Mouse (Mus musculus): ENCODE results near the gene Zfp26. TPM values are rescaled to one million over a fixed set of nuclear protein-coding genes. Genes with fewer than 3 reads are reported as not detected.

The Zfp26 gene
- 12.1 and 13.6 TPM in 2 replicates for polyA plus RNA-seq (2015; fragmentation: Nextera tagmentation; extraction: Ambion mirVana)

DNA sequence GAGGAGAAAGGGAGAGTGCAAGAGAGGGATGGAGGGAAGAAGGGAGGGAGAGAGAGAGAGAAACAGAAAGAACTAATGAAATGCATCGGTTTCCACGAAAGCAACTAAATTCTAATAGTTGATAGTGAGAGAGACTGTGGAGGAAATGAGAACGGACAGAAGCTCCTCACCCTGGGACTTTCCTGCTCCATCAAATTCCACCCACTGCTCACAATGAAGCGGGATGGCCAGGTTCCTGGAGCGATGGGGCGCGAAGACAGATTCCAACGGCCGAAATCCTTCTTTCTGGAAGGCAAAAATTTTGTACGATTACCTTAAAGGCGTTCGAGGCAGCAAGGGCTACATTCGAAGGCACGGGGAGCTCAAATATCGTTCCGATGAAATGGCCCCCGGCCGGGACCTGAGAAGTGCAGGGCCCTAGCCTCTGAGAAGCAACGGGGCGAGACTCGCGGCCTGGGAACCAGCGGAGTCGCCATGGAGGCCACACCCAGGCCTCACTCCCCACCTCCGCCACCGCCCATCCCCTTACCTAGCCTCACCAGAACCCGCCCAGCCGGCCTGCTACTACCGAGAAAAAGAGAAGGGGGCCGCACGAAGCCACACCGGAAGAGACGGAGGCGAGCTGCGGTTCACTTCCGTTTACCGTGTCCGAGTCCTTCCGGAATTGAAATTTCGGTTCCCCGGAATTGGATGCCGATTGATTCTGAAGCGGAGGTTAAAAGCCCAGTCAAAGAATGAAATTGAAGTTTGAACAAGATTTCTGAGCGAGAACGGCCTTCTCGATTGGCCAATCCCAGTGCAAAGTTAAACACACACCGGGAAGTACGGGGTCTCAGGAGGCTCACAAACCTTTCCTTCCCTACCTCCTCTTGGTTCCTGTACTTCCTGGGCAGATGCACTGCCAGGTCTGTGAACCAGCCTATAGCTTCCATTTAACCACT is at the start of gene Zfp26:
TSS of gene Zfp26 (minus strand) at position 786 of the 941 bp plus-strand sequence.
- Histone ChIP-seq H3K36me3 (peaks cover 21% of the 10 kb centered on the region), H3K9me3 (replicated peaks) (no peaks in the 10 kb centered on the region), H3K4me2 (peak within 1 kb of the TSS; percentile 82), H3K4me1 (peaks cover 29% of the 10 kb centered on the region), H3K27me3 (replicated peaks) (no peaks in the 10 kb centered on the region), H3K4me3 (replicated peaks) (peak within 1 kb of the TSS; percentile 89), H3K27ac (replicated peaks) (peak within 1 kb of the TSS; percentile 89), H3K9ac (replicated peaks) (peak within 1 kb of the TSS; percentile 92)
- WGBS = under 1% methylated on average over 48 of the region's 48 CpGs
- peak; percentile 90 for ATAC-seq (ENCODE audit: low FRiP score)

DNA sequence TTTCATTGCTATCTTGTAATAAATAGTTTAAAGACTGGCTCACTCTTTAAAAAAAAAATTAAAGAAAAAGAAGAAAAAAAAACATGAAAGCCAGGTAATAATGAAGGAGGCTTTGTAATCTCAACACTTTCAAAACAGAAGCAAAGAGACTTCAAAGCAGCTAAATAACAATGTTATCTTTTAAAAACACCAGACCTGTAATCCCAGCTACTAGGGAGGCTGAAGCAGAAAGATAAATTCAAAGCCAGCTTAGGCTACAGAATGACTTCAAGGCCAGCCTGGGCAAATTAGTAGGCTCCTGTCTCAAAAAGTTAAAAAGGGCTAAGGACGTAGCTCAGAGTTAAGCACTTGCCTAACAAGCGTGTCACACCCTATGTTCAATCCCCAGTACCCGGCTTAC is 49.7 kb upstream of the Zfp26 start:
- ATAC-seq (ENCODE audit: low FRiP score) = no peak
- H3K9me3 ChIP-seq (replicated peaks) = no peaks in the 10 kb centered on the region
- peaks cover 16% of the 10 kb centered on the region; the same call in 1 of the 2 replicates for H3K4me1 ChIP-seq
- no peak overlapping the region for H3K9ac ChIP-seq (replicated peaks)
- no peak overlapping the region for H3K27ac ChIP-seq (replicated peaks)
- H3K4me3 ChIP-seq (replicated peaks) = no peak overlapping the region
- WGBS = 85% methylated on average over 3 of the region's 3 CpGs
- no peak overlapping the region for H3K4me2 ChIP-seq
- no peaks in the 10 kb centered on the region for H3K27me3 ChIP-seq (replicated peaks)
- H3K36me3 ChIP-seq = peaks cover 49% of the 10 kb centered on the region

DNA sequence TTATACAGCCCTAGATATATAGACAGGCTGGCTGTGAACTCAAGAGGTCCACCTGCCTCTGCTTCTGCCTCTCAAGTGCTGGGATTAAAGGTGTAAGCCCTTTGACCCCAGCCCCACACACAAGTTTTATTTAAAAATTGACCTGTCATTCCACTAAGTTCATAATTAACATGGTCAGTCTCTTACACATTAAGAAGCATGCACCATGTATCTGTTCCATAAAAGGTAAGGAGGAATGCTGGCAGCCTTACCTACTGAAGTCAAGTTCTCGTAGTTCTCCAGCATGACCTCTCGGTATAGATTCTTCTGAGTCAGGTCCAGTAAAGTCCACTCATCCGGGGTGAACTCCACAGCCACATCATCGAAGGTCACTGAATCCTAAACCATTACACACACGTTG is 44.8 kb upstream of the Zfp26 start:
- WGBS = 93% methylated on average over 5 of the region's 5 CpGs
- peaks cover 69% of the 10 kb centered on the region for H3K36me3 ChIP-seq

DNA sequence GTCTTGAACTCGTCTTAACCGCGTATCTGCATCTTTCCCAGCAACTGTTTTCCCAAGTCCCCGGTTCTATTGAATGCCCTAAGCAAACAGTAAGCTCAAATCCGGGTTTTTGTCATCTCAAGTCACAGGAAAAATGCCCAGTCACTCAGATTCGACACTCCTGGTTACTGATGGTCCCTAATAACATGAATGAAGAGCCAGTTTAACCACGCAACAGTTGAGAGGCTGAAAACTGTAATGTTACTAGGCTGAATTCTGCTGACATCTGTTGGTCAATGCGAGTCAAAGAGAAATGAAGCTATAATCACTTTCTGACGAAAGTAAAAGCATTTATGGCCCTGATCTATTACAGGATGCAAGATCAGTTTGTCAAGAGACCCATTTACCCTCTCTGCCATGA is 33.3 kb upstream of the Zfp26 start:
- H3K4me1 ChIP-seq = peaks cover 39% of the 10 kb centered on the region
- peak overlapping the region; percentile 93 for H3K27ac ChIP-seq (replicated peaks)
- peak overlapping the region; percentile 70 for H3K9ac ChIP-seq (replicated peaks)
- H3K4me3 ChIP-seq (replicated peaks) = peak overlapping the region; percentile 62
- no peaks in the 10 kb centered on the region for H3K9me3 ChIP-seq (replicated peaks)
- peak; percentile 33; the same call in 1 of the 2 replicates for ATAC-seq (ENCODE audit: low FRiP score)
- WGBS = 6% methylated on average over 9 of the region's 9 CpGs
- H3K36me3 ChIP-seq = peaks cover 30% of the 10 kb centered on the region
- H3K4me2 ChIP-seq = peak overlapping the region; percentile 69
- no peaks in the 10 kb centered on the region for H3K27me3 ChIP-seq (replicated peaks)

More for the DNA sequence above, 44.8 kb upstream of the Zfp26 start:
- H3K4me3 ChIP-seq (replicated peaks) = no peak overlapping the region
- 0 out of 2 replicates have a peak, but pooled peaks cover 2% of the 10 kb centered on the region for H3K4me1 ChIP-seq
- no peak overlapping the region for H3K27ac ChIP-seq (replicated peaks)
- ATAC-seq (ENCODE audit: low FRiP score) = no peak
- H3K9ac ChIP-seq (replicated peaks) = no peak overlapping the region
- no peaks in the 10 kb centered on the region for H3K9me3 ChIP-seq (replicated peaks)
- no peaks in the 10 kb centered on the region for H3K27me3 ChIP-seq (replicated peaks)
- no peak overlapping the region for H3K4me2 ChIP-seq

DNA sequence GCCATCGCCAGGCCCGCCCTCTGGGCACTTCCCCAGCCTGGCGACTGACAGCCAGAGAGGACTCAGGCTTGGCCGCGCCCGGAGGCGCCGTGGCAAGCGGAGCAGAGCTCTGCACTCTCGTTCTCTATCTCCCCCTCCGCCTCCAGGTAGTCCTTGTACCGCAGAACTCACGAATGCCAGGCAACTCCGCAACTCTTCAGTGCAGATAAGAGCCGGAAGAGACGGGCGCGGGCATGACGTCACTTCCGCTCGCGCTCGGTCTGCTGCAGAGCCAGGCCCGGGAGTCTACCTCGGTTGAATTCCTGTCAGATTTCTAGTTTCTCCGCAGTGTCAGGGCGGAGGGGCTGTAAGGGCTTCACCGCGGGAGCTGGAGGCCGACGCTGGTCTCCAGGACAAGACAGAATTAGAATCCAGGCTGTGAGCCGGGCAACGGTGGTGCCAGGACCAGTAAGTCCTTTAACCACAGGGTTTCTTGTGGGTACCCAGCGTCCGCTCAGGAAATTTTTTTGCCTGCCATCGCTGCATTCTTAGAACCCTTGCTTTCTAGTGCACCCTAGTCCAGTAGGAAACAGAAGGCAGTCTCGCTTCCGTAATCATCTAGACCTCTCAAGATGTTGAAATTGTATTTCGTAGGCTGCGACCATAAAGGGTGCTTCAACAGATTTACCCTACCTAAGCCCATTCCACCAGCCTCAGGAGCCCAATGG is 32.7 kb upstream of the Zfp26 start, which contains the start of gene Zfp426:
TSS of gene Zfp426 (minus strand) at position 220 of the 707 bp plus-strand sequence.
- WGBS = under 1% methylated on average over 40 of the region's 40 CpGs
- peak within 1 kb of the TSS; percentile 93 for H3K27ac ChIP-seq (replicated peaks)
- no peaks in the 10 kb centered on the region for H3K27me3 ChIP-seq (replicated peaks)
- ATAC-seq (ENCODE audit: low FRiP score) = peak; percentile 97
- H3K4me2 ChIP-seq = peak within 1 kb of the TSS; percentile 69
- H3K9me3 ChIP-seq (replicated peaks) = no peaks in the 10 kb centered on the region
- peaks cover 39% of the 10 kb centered on the region for H3K4me1 ChIP-seq
- peak within 1 kb of the TSS; percentile 62 for H3K4me3 ChIP-seq (replicated peaks)
- H3K9ac ChIP-seq (replicated peaks) = peak within 1 kb of the TSS; percentile 70
- peaks cover 24% of the 10 kb centered on the region for H3K36me3 ChIP-seq

DNA sequence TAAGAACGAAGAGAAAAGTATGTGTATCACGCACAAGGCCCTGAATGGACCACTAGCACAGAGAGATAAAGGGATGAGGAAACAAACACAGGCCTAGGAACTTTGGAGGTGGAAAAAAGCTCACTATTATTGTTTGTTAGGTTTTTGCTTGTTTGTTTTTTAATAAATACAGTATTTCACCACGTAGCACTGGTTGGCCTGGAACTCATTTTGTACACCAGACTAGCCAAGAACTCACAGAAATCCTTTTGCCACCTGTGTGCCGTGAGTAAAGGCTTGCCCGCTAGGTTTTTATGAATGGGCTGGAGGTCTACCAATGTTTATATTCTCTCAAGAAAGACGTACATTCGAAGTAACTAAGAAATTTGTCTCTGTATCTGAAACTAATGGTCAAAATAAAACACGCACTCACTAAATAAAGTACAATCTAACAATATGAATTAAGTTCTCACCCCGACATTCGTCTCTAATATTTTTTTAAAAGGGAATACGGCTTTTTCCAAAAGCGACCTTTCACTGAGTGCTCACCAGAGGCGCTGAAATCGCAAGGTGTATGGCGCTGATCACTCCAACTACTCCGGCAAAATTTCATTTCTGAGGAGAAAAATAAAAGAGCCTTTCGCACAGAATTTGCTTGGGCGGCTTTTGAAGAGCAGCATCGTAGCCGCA is 32.0 kb upstream of the Zfp26 start:
- Histone ChIP-seq H3K27ac (replicated peaks) (peak overlapping the region; percentile 93), H3K36me3 (peaks cover 17% of the 10 kb centered on the region), H3K9me3 (replicated peaks) (no peaks in the 10 kb centered on the region), H3K4me3 (replicated peaks) (peak overlapping the region; percentile 62), H3K27me3 (replicated peaks) (no peaks in the 10 kb centered on the region), H3K4me1 (peaks cover 39% of the 10 kb centered on the region), H3K4me2 (peak overlapping the region; percentile 69), H3K9ac (replicated peaks) (peak overlapping the region; percentile 70)
- no peak for ATAC-seq (ENCODE audit: low FRiP score)
- 12% methylated on average over 20 of the region's 20 CpGs for WGBS

DNA sequence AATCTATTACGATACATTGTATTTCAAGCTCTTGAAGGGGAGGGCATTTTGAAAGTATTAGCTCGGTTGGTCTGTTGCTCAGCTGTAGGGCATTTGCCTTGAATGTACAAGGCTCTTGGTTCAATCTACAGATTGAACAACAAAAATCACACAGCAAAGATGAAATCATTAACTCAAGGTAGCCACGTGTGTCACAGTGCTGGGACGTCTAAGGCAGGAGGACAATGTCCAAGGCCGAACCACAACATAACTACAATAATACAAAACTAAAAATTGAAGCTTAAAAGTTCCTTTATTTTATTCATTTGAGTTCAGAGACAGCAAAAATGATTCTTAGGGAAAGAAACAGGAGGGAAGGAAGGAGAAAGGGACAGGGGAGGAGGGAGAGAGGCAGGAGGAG is 29.6 kb upstream of the Zfp26 start:
- Histone ChIP-seq H3K27me3 (replicated peaks) (no peaks in the 10 kb centered on the region), H3K4me1 (peaks cover 39% of the 10 kb centered on the region), H3K27ac (replicated peaks) (no peak overlapping the region), H3K9me3 (replicated peaks) (no peaks in the 10 kb centered on the region), H3K4me2 (0 out of 2 replicates have a peak overlapping the region, but pooled peaks have one; percentile 3), H3K4me3 (replicated peaks) (no peak overlapping the region), H3K9ac (replicated peaks) (no peak overlapping the region), H3K36me3 (peaks cover 18% of the 10 kb centered on the region)
- no peak for ATAC-seq (ENCODE audit: low FRiP score)
- 92% methylated on average over 5 of the region's 5 CpGs for WGBS

DNA sequence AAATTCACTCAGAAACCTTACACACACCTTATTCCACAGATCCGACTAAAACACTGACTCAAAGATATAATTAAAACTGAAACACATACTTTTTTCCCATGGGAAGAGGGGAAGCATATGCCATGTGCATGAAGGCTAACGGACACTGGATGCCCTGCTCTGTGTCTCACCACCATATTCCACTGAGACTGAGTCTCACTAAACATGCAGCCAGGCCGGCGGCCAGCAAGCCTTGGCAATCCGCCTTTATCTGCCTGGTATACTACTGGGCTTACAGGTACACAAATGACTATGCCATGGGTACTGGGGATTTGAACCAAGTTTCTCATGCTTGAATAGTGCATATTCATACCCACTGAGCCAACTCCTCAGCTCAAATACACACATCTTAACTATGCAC is 19.4 kb upstream of the Zfp26 start:
- H3K36me3 ChIP-seq = peaks cover 56% of the 10 kb centered on the region
- H3K4me3 ChIP-seq (replicated peaks) = no peak overlapping the region
- H3K27me3 ChIP-seq (replicated peaks) = no peaks in the 10 kb centered on the region
- no peak overlapping the region for H3K27ac ChIP-seq (replicated peaks)
- H3K9me3 ChIP-seq (replicated peaks) = no peaks in the 10 kb centered on the region
- H3K4me1 ChIP-seq = no peaks in the 10 kb centered on the region
- no peak overlapping the region for H3K9ac ChIP-seq (replicated peaks)
- 89% methylated on average over 5 of the region's 5 CpGs for WGBS
- H3K4me2 ChIP-seq = no peak overlapping the region
- ATAC-seq (ENCODE audit: low FRiP score) = no peak

DNA sequence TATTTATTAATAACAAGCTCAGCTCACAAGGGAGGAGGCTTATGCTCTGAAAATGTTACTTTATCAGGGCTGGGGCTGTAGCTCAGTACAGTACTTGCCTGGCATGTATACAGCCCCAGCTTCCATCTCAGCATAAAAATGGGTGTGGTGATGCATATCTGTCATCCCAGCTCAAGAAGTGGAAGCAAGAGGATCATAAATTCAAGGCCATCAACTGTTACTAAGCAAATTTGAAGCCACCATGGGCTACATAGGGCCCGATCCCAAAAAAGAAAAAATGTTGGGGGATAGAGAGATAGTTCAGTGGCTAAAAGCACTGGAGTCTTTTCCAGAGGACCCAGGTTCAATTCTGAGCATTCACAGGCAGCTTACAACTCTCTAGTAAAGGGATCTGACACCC is 16.7 kb upstream of the Zfp26 start:
- ATAC-seq (ENCODE audit: low FRiP score) = no peak
- Histone ChIP-seq H3K4me1 (no peaks in the 10 kb centered on the region), H3K9me3 (replicated peaks) (no peaks in the 10 kb centered on the region), H3K36me3 (peaks cover 58% of the 10 kb centered on the region), H3K4me3 (replicated peaks) (no peak overlapping the region), H3K4me2 (no peak overlapping the region), H3K27ac (replicated peaks) (no peak overlapping the region), H3K27me3 (replicated peaks) (no peaks in the 10 kb centered on the region), H3K9ac (replicated peaks) (no peak overlapping the region)
- WGBS = 100% methylated on average over 1 of the region's 1 CpGs

DNA sequence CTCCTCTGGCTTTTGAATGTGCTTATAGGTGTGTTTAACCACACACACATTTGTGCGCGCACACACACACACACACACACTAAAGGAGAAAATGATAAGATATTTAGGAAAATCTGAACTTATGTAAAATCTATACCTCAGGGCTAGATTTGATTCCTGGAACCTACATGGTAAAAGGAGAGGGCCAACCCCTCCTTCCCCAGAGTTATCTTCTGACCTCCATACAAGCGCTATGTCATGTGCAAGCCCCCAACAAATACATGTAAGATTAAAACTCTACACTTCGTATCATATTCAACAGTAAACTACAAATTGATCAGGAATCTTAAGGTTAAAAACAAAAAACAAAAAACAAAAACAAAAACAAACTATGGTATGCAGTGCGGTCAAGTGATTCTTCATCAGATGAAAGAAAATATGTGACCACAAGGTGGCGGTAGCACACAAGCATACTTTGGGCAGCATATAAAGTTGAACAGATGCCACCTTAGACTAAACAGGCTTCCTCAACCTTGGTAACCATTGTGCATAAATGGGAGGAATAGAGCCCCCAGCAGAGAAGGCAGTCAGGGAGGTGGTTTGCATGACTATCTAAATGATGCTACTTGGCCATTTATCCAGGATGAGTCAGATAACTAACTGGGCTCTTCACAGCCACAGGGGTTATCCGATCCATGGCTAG is 6.9 kb upstream of the Zfp26 start:
- H3K9me3 ChIP-seq (replicated peaks) = peaks cover 8% of the 10 kb centered on the region; the same call in 1 of the 2 replicates
- H3K9ac ChIP-seq (replicated peaks) = no peak overlapping the region
- H3K36me3 ChIP-seq = peaks cover 34% of the 10 kb centered on the region
- no peak overlapping the region for H3K4me2 ChIP-seq
- WGBS = 56% methylated on average over 7 of the region's 7 CpGs
- ATAC-seq (ENCODE audit: low FRiP score) = peak; percentile 89
- H3K4me1 ChIP-seq = no peaks in the 10 kb centered on the region
- no peaks in the 10 kb centered on the region for H3K27me3 ChIP-seq (replicated peaks)
- H3K4me3 ChIP-seq (replicated peaks) = no peak overlapping the region
- no peak overlapping the region for H3K27ac ChIP-seq (replicated peaks)

DNA sequence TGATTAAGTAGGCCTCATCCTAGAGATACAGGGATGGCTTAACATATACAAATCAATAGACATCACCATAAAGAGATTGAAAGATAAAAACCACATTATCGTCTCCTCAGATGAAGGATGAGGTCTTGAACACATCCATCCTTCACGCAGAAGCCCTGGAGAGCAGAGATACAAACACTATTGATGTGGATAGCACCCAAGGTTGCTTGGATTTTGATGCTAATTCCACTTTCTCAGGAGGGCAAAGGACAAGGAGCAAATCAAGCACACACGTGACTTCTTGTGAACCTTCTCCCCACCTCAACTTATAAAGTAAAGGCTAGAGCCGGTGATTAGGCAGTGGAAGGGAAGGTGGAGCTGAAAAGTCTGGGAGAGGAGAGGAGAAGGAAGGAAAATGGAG is 6.3 kb downstream of the Zfp26 start:
- no peak for ATAC-seq (ENCODE audit: low FRiP score)
- Histone ChIP-seq H3K36me3 (peaks cover 42% of the 10 kb centered on the region), H3K27me3 (replicated peaks) (no peaks in the 10 kb centered on the region), H3K27ac (replicated peaks) (no peak overlapping the region), H3K9ac (replicated peaks) (no peak overlapping the region), H3K9me3 (replicated peaks) (no peaks in the 10 kb centered on the region), H3K4me3 (replicated peaks) (no peak overlapping the region), H3K4me1 (peaks cover 17% of the 10 kb centered on the region), H3K4me2 (no peak overlapping the region)
- WGBS = 85% methylated on average over 4 of the region's 4 CpGs
